Mouse (Mus musculus): ENCODE results near the gene BC030867. TPM values are rescaled to one million over a fixed set of nuclear protein-coding genes. Genes with fewer than 3 reads are reported as not detected.

BC030867 gene
- polyA plus RNA-seq, 1 experiment from 2014 or later = 15.2 TPM

DNA sequence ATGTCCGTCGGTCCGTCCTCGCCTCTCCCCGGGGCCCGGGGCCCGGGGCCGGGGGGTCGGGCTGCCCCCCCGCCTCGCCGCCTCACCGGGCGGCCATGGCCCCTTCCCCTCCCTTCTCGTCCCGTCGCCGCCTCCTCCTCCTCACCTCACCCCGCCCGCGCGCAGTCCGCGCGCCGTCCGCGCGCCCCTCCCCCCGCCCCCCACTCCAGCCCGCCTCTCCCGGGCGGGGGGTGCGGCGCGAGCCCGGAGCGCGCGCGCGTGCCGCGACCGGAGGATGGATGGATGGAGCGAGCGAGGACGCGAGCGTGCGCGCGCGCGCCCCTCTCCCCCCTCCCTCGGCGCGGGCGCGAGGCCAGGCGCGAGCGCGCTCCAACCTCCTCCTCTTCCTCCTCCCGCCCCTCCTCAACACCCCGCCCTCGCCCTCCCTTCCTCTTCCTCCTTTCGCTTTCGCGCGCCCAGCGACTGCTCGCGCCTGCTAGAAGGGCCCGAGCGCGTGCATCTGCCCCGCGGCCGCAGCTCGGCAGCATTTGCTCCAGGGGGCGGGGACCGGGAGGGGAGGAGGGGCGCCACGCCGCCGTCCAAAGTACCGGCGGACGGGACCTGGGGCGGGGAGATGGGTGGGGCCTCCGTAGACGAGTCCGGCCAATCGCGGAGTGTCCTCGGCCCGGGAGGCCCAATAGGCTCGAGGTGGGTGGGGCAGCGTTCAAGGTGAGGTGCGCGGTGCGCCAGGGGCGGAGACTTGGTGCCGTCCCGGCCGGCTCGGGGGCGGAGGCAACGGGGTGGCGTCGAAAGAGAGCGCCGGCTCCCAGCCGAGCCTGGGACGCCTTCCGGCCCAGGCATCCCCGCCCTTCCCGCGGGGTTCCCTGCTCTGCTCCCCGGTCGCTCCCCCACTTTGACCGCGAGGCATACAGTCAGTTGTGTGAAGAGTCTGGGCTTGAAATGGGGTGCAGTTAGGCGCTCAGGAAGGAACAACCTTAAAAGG, 48.1 kb downstream of the BC030867 start, which contains the start of gene Atxn7l3:
Gene Atxn7l3 (minus strand): TSS at position 141 of the 982 bp plus-strand sequence.
- Histone ChIP-seq H3K36me3 (peaks cover 28% of the 10 kb centered on the region), H3K27me3 (no peaks in the 10 kb centered on the region), H3K4me2 (replicated peaks) (peak within 1 kb of the TSS; percentile 86), H3K4me3 (peak within 1 kb of the TSS; percentile 95), H3K9ac (replicated peaks) (peak within 1 kb of the TSS; percentile 93), H3K27ac (replicated peaks) (peak within 1 kb of the TSS; percentile 98), H3K9me3 (no peaks in the 10 kb centered on the region), H3K4me1 (peaks cover 30% of the 10 kb centered on the region)
- WGBS = under 1% methylated on average over 53 of the region's 125 CpGs
- ATAC-seq (ENCODE audit: low FRiP score, low read depth) = peak; percentile 95

DNA sequence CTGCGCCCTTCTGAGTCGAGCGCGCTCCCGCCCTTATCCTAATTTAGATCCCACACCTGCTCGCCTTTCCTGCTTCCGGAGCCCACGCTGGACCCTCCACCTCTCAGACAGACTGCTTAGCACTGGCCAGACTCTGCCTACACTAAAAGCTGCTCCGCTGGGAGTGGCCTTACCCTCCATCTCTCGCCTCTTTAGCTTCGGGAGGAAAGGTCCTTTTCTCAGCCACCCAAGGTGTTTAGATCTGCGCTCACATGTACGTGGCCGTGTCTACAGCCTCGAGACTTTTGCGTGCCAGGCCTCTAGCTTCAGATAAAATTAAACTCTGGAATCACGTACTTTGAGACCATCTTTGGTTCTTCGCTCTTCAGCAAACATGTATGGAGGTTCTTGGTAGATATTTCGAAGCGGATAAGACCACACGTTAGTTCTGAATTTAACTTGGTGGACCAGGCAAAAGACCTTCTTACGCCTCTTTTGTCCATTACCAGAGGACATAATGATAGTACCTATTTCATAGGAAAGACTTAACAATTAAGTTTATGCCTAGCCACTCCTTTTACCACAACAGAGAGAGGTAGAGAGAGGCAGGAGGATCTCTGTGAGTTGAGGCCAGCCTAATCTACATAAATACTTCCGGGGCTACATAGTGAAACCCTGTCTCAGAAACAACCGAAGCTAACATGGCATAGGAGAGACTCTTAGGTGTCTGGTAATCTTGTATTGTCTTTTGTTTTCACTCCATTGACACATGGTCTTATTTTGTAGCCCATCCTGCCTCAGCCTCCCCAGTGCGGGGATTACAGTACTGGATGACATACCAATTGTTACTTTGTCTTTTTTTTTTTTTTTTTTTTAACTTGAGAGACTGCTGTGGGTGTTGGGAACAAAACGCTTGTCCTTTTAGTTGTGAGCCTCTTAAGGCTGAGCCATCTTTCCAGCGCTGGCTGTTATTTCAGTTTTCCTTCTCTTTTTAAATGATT, 49.2 kb downstream of the BC030867 start:
- peak overlapping the region; percentile 95 for H3K4me3 ChIP-seq
- H3K27ac ChIP-seq (replicated peaks) = peak overlapping the region; percentile 98
- H3K4me2 ChIP-seq (replicated peaks) = peak overlapping the region; percentile 86
- H3K9me3 ChIP-seq = no peaks in the 10 kb centered on the region
- peak; percentile 35 for ATAC-seq (ENCODE audit: low FRiP score, low read depth)
- WGBS = 25% methylated on average over 27 of the region's 27 CpGs
- peaks cover 30% of the 10 kb centered on the region for H3K4me1 ChIP-seq
- peak overlapping the region; percentile 60 for H3K9ac ChIP-seq (replicated peaks)
- H3K27me3 ChIP-seq = no peaks in the 10 kb centered on the region
- H3K36me3 ChIP-seq = peaks cover 17% of the 10 kb centered on the region

DNA sequence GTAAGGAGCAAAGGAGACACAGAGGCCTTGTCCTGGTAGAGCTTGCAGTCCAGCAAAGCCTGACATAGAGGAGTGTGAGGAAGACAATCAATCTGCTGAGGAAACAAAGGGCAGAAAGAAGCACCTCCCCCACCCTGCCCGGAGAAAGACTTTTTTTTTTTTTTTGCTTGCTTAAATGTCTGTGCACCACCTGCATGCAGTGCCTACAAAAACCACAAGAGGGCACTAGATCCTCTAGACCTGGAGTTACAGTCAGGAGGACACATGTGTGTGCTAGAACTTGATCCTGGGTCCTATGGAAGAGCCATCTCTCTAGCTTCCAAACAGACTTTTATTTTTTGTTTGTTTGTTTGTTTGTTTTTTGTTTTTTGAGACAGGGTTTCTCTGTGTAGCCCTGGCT, 51.2 kb downstream of the BC030867 start:
- no peaks in the 10 kb centered on the region for H3K9me3 ChIP-seq
- 4% methylated on average over 1 of the region's 1 CpGs for WGBS

GRCm38 (mm10) chr11:102304141-102304540, 55.5 kb downstream of the BC030867 start:
- 46% methylated on average over 2 of the region's 2 CpGs for WGBS
- Histone ChIP-seq H3K4me3 (no peak overlapping the region), H3K36me3 (peaks cover 38% of the 10 kb centered on the region), H3K9ac (replicated peaks) (no peak overlapping the region), H3K9me3 (no peaks in the 10 kb centered on the region), H3K4me1 (peaks cover 8% of the 10 kb centered on the region), H3K27me3 (no peaks in the 10 kb centered on the region), H3K4me2 (replicated peaks) (no peak overlapping the region), H3K27ac (replicated peaks) (no peak overlapping the region)
- ATAC-seq (ENCODE audit: low FRiP score, low read depth) = no peak

More for the DNA sequence above, 51.2 kb downstream of the BC030867 start:
- ATAC-seq (ENCODE audit: low FRiP score, low read depth) = no peak
- Histone ChIP-seq H3K27me3 (no peaks in the 10 kb centered on the region), H3K4me3 (no peak overlapping the region), H3K36me3 (no peaks in the 10 kb centered on the region; the same call in 1 of the 2 replicates), H3K4me2 (replicated peaks) (no peak overlapping the region), H3K4me1 (peaks cover 19% of the 10 kb centered on the region), H3K27ac (replicated peaks) (no peak overlapping the region), H3K9ac (replicated peaks) (no peak overlapping the region)

GRCm38 (mm10) chr11:102305359-102305758, 56.7 kb downstream of the BC030867 start:
- Histone ChIP-seq H3K27me3 (no peaks in the 10 kb centered on the region), H3K4me1 (peaks cover 18% of the 10 kb centered on the region), H3K9ac (replicated peaks) (no peak overlapping the region), H3K4me3 (no peak overlapping the region), H3K4me2 (replicated peaks) (no peak overlapping the region), H3K36me3 (peaks cover 46% of the 10 kb centered on the region), H3K27ac (replicated peaks) (no peak overlapping the region), H3K9me3 (no peaks in the 10 kb centered on the region)
- no peak for ATAC-seq (ENCODE audit: low FRiP score, low read depth)
- 53% methylated on average over 3 of the region's 3 CpGs for WGBS

DNA sequence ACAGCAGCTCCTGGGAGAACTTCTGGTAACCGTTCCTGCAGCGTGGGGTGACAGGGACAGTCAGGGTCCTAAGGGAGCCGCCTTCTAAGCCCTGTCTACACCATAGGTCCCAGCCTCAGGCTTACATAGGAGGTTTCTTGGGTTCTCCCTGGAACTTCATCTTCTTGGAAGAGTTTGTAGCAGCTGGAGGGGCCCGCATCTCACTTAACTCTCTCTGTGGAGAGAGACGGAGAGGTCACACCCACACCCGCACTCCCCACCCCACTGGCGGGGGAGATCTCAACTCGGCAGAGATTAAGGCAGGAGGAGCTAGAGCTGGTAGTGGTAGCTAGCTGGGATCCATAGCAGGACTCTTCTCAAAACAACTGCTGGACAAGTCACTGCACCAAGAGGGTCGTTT, 59.4 kb downstream of the BC030867 start:
- Histone ChIP-seq H3K9me3 (no peaks in the 10 kb centered on the region), H3K4me3 (no peak overlapping the region), H3K4me2 (replicated peaks) (no peak overlapping the region), H3K27me3 (no peaks in the 10 kb centered on the region), H3K27ac (replicated peaks) (no peak overlapping the region), H3K36me3 (peaks cover 72% of the 10 kb centered on the region), H3K4me1 (peaks cover 27% of the 10 kb centered on the region), H3K9ac (replicated peaks) (no peak overlapping the region)
- WGBS = 90% methylated on average over 9 of the region's 9 CpGs
- no peak for ATAC-seq (ENCODE audit: low FRiP score, low read depth)

DNA sequence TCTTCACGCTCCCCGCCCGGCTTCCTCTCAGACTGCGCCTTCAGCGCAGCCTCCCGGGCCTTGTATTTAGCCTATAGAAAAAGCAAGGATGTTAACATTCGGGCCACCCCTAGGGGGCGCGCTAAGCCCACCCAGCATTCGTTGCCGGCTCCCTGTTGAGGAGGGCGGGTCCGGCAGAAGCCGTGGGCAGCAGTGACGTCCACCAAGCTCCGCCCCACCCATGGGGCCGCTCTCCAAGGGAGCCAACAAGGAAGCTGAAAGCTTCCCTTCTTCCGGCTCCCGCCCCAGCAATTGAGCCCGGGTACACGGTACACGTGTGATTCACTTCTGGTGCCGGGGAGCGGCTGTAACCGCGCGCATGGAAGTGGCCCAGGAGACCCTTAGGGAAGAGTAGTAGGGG, 60.3 kb downstream of the BC030867 start:
- peak overlapping the region; percentile 60 for H3K27ac ChIP-seq (replicated peaks)
- no peaks in the 10 kb centered on the region for H3K9me3 ChIP-seq
- H3K27me3 ChIP-seq = no peaks in the 10 kb centered on the region
- H3K36me3 ChIP-seq = peaks cover 81% of the 10 kb centered on the region
- H3K4me3 ChIP-seq = peak overlapping the region; percentile 37
- peak overlapping the region; percentile 34 for H3K9ac ChIP-seq (replicated peaks)
- peak overlapping the region; percentile 60 for H3K4me2 ChIP-seq (replicated peaks)
- peaks cover 27% of the 10 kb centered on the region for H3K4me1 ChIP-seq
- under 1% methylated on average over 27 of the region's 27 CpGs for WGBS
- ATAC-seq (ENCODE audit: low FRiP score, low read depth) = peak; percentile 91

- ATAC-seq (ENCODE audit: low FRiP score, low read depth) = no peak
- H3K9ac ChIP-seq (replicated peaks) = peak overlapping the region; percentile 34; the same call in 1 of the 2 replicates
- peaks cover 90% of the 10 kb centered on the region for H3K36me3 ChIP-seq
Measured at GRCm38 (mm10) chr11:102309821-102310617, 61.3 kb downstream of the BC030867 start.

DNA sequence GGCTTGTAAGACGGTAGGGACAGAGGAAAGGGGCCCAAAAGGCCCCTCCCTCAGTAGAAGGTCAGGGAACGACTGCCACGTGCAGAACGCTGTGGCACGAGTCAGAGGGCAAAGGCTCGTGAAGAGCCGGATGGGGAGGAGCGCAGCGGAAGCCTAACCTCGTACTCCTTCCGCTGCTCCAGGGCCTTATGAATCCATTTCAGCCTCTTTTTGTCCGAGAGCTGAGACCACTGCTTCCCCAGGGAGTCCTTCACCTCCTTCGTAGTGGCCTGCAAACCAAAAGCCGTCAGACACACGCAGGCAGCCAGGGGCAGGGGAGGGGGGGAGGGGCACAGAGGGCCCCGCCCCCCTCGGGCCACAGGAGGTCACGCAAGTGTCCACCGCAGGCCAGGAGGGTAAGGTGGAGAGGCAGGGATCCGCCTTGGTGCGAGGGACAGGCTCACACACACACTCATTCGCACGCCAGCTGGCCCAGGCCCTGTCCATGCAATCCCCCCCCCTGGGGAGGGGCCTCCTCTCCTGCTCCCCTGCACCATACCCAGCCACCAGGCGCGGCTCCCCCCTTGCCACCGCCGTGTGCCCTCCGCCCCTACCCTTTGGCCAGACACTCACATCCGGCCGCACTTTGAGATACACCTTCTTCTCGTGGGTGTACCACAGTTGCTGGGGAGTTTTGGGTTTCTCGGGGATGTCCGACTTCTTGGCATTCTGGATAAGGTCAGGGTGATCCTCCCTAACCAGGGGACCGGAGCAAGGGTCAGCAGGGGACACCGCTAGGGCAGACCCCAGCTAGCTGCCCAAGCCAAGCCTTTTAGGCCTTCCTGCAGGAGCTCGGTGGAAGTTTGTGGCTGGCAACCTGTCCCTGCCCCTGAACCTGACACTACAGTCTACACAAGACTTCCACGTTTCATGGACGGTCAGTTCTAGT, 62.4 kb downstream of the BC030867 start:
- H3K4me1 ChIP-seq = peaks cover 36% of the 10 kb centered on the region
- no peak overlapping the region for H3K4me3 ChIP-seq
- peaks cover 86% of the 10 kb centered on the region for H3K36me3 ChIP-seq
- no peak overlapping the region for H3K4me2 ChIP-seq (replicated peaks)
- no peak overlapping the region for H3K9ac ChIP-seq (replicated peaks)
- H3K9me3 ChIP-seq = no peaks in the 10 kb centered on the region
- WGBS = 38% methylated on average over 37 of the region's 38 CpGs
- no peak for ATAC-seq (ENCODE audit: low FRiP score, low read depth)
- no peaks in the 10 kb centered on the region for H3K27me3 ChIP-seq
- H3K27ac ChIP-seq (replicated peaks) = peak overlapping the region; percentile 30; the same call in 1 of the 2 replicates

More at GRCm38 (mm10) chr11:102309821-102310617, 61.3 kb downstream of the BC030867 start:
- H3K4me2 ChIP-seq (replicated peaks) = peak overlapping the region; percentile 60; the same call in 1 of the 2 replicates
- H3K27me3 ChIP-seq = no peaks in the 10 kb centered on the region
- peak overlapping the region; percentile 60; the same call in 1 of the 2 replicates for H3K27ac ChIP-seq (replicated peaks)
- peak overlapping the region; percentile 37 for H3K4me3 ChIP-seq
- H3K4me1 ChIP-seq = peaks cover 27% of the 10 kb centered on the region
- H3K9me3 ChIP-seq = no peaks in the 10 kb centered on the region
- WGBS = 89% methylated on average over 22 of the region's 22 CpGs

DNA sequence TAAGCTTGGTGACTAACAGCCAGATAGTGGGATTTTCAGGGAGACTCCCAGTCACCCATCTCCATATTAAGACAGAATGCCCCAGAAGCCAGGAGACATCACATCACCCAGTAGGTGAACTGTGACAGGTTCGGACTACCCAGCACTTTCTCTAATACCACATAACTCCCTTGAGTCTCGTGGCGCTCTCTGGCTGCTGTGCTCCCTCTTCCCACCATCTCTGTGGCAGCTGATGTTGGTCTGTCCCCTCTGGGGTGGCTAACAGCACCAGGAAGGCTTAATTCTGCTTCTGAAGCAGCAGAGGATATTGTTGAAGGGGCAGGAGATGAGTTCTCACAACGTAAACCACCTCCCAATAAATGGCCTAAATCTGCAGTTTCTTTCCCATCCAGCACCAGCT, 63.3 kb downstream of the BC030867 start:
- H3K4me2 ChIP-seq (replicated peaks) = no peak overlapping the region
- no peak overlapping the region for H3K9ac ChIP-seq (replicated peaks)
- H3K4me1 ChIP-seq = peaks cover 41% of the 10 kb centered on the region
- ATAC-seq (ENCODE audit: low FRiP score, low read depth) = no peak
- no peaks in the 10 kb centered on the region for H3K9me3 ChIP-seq
- H3K4me3 ChIP-seq = no peak overlapping the region
- no peak overlapping the region; the same call in 1 of the 2 replicates for H3K27ac ChIP-seq (replicated peaks)
- H3K27me3 ChIP-seq = no peaks in the 10 kb centered on the region
- WGBS = 88% methylated on average over 4 of the region's 4 CpGs
- peaks cover 76% of the 10 kb centered on the region for H3K36me3 ChIP-seq
